In the genomic region with DNA sequence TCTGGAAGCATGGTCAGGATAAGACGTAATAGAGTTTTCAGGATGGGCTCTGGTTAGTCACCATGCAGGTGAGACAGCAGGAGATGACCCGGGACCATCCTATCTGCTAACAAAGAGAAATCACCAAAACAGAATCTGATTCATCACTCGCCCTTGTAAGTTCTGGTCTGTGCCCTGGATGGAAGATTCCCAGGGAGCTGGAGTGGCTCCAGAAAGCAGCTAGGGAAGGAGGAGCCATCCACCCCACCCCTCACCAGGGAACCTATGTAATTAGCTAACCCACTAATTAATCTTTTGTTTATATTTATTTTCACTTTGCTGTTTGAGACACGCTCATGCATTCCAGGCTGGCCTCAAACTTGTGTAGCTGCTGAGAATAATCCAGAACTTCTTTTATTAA, we compare ENCODE assay signal across 4 mouse cellular contexts.
"Had no signal": no experiment of that assay in that cellular context is flagged by ENCODE, and none has a peak within 500 bp of the region (broad histone marks: within the 10 kb centered on the region; RNA-seq: fewer than 3 reads in every experiment).

No protein-coding gene starts in this region.

- H3K9me3 ChIP-seq: neural tube, embryonic 13.5 days; stomach, embryonic 15.5 days had no signal

- H3K9ac ChIP-seq: liver, embryonic 14.5 days; neural tube, embryonic 13.5 days; stomach, embryonic 15.5 days had no signal

- H3K27ac ChIP-seq: kidney, postnatal 0 days; liver, embryonic 14.5 days; neural tube, embryonic 13.5 days; stomach, embryonic 15.5 days had no signal

- H3K4me1 ChIP-seq: stomach, embryonic 15.5 days had no signal

- H3K4me2 ChIP-seq: neural tube, embryonic 13.5 days; stomach, embryonic 15.5 days had no signal

- H3K4me3 ChIP-seq: neural tube, embryonic 13.5 days; stomach, embryonic 15.5 days had no signal

- H3K36me3 ChIP-seq: neural tube, embryonic 13.5 days; stomach, embryonic 15.5 days had no signal
